ENCODE assay signal across 9 mouse cellular contexts in genomic region chr17:9227872-9228575, GRCm38 (mm10).
DNase-seq lines count a peak whose midpoint lies in the region; ATAC-seq and TF ChIP-seq lines count a peak whose summit lies in the region.
"Had no signal": no experiment of that assay in that cellular context is flagged by ENCODE, and none has a peak within 500 bp of the region (broad histone marks: within the 10 kb centered on the region; RNA-seq: fewer than 3 reads in every experiment).

No protein-coding gene starts in this region.

- H3K36me3 ChIP-seq in embryonic facial prominence, embryonic 12.5 days = no peaks in the 10 kb centered on the region
- H3K36me3 ChIP-seq: embryonic facial prominence, embryonic 13.5 days had no signal

- WGBS in embryonic facial prominence, embryonic 12.5 days = 53% methylated on average over 10 of the region's 10 CpGs

- H3K9me3 ChIP-seq in embryonic facial prominence, embryonic 12.5 days = no peaks in the 10 kb centered on the region
- H3K9me3 ChIP-seq: embryonic facial prominence, embryonic 13.5 days had no signal

- no peak for TF ChIP-seq CTCF in layer of hippocampus, adult 2 months (conservative IDR thresholded peaks at IDR 0.05)

- H3K4me3 ChIP-seq in embryonic facial prominence, embryonic 12.5 days = no peak overlapping the region
- no peak overlapping the region for H3K4me3 ChIP-seq in layer of hippocampus, adult 2 months
- H3K4me3 ChIP-seq: embryonic facial prominence, embryonic 13.5 days had no signal

- no peak overlapping the region for H3K9ac ChIP-seq in embryonic facial prominence, embryonic 12.5 days
- H3K9ac ChIP-seq: embryonic facial prominence, embryonic 13.5 days had no signal

- DNase-seq in lung, postnatal 10 days = peak; percentile 2
- no peak for DNase-seq in lung, postnatal 25 days (ENCODE audit: low spot score)
- peak; percentile 42 for DNase-seq in heart, adult 8-10 months (ENCODE audit: low spot score)
- peak; percentile 48 for DNase-seq in right cerebral cortex, postnatal 25 days
- no peak for DNase-seq in layer of hippocampus, adult 2 months (ENCODE audit: low spot score in 2 of 2)
- DNase-seq: lung, adult 2 months had no signal

- peaks cover 8% of the 10 kb centered on the region for H3K4me1 ChIP-seq in embryonic facial prominence, embryonic 12.5 days

- peak overlapping the region; percentile 21; the same call in 1 of the 2 replicates for H3K4me2 ChIP-seq in embryonic facial prominence, embryonic 12.5 days (replicated peaks)
- H3K4me2 ChIP-seq: embryonic facial prominence, embryonic 13.5 days had no signal

- ATAC-seq in embryonic facial prominence, embryonic 12.5 days (ENCODE audit: insufficient number of reproducible peaks, insufficient read depth, low FRiP score, low TSS enrichment) = peak; percentile 15; the same call in 1 of the 2 replicates
- ATAC-seq in megakaryocyte-erythroid progenitor cell, adult 5-6 weeks (replicated peaks; ENCODE audit: low FRiP score, low TSS enrichment, poor library complexity, severe bottlenecking) = no peak

- H3K27ac ChIP-seq in embryonic facial prominence, embryonic 12.5 days = no peak overlapping the region
- H3K27ac ChIP-seq in layer of hippocampus, adult 2 months = no peak overlapping the region
- H3K27ac ChIP-seq: embryonic facial prominence, embryonic 13.5 days had no signal

- H3K27me3 ChIP-seq in embryonic facial prominence, embryonic 12.5 days = no peaks in the 10 kb centered on the region

Comparison
In these comparisons a context has a peak if more than half of its experiments do, and no peak if none do; other contexts are left out.
1. DNase-seq: peak in lung, postnatal 10 days (single experiment), heart, adult 8-10 months (single experiment) and right cerebral cortex, postnatal 25 days (single experiment); none in lung, postnatal 25 days (single experiment) and layer of hippocampus, adult 2 months (0 of 2).